Mouse (Mus musculus): ENCODE data around the gene Urad. TPM values are rescaled to one million over a fixed set of nuclear protein-coding genes. Genes with fewer than 3 reads are reported as not detected.

Gene Urad
- not detected for total RNA-seq (2021)
- long read RNA-seq, experiment 1, result 0 reads
- long read RNA-seq, experiment 2, result 0 reads

DNA sequence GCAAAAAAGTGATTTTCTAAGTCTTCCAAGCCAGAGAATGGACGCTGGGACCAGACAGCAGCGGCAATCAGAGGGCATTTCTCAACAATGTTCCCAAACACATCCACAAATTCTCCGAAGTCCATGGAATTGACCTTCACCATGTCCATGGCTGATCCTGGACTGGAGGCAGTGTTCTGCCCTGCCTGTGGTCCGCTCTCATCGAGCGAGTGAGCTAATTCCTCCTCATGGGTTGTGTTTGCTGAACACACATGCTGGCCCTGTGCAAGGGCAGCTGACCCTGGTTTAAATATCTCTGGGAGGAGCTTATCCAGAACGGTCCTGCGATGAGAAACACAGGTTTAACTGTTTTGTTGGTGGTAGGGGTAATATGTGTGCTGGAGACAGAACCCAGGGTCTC is at the start of gene Urad:
Urad (minus strand) TSS at position 258 of the 400 bp plus-strand sequence.
- no peak within 1 kb of the TSS for H3K27ac ChIP-seq
- H3K4me3 ChIP-seq, result no peak within 1 kb of the TSS
- TF ChIP-seq CTCF (IDR thresholded peaks at IDR 0.05), result no peak
- intact Hi-C loops (cut with DNase I), result no loop called here
- DNase-seq (ENCODE audit: extremely low spot score in 1 of 2, low spot score in 2 of 2), result no peak

DNA sequence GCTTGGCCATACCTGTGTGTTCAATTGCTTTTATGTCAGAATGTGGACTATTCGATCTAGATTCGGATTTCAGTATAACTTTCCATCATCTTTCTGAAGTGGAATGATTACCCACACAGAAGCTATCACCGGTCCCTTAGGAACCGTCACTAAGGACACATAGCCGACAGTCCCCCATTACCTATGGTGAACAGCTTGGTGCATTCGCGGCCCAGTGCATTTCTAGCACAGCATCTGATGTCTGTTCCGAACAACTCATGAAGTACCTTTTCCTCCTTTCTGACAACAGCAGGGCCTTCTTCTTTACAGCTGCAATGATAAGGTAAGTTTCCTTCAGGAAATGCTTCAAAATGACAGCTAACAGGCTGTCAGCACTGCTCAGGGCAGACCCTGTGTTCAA is 48.0 kb upstream of the Urad start:
- Histone ChIP-seq H3K27ac (no peak overlapping the region), H3K4me3 (no peak overlapping the region)
- no peak for DNase-seq (ENCODE audit: extremely low spot score in 1 of 2, low spot score in 2 of 2)
- intact Hi-C loops (cut with DNase I), result no loop called here
- TF ChIP-seq CTCF (IDR thresholded peaks at IDR 0.05), result no peak

DNA sequence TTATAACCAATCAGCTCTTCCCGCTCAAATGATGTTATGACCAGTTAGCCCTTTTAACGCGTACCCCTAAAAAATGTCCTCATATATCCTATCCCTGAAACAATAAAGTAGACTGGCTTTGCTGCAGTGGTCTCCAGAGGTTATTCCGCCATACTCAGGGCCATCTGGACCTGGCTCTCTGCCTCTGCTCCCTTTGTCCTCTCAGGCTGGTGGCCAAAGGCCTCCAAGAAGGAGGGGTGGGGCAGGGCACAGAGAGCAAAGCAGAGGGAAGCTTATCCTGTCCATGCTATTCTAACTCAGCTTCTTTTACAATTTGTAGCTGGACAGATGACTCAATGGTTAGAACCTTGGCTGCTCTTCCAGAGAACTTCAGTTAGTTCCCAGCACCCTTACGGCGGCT is 46.0 kb upstream of the Urad start:
- intact Hi-C loops (cut with DNase I), result no loop called here
- DNase-seq (ENCODE audit: extremely low spot score in 1 of 2, low spot score in 2 of 2), result no peak
- Histone ChIP-seq H3K4me3 (no peak overlapping the region), H3K27ac (no peak overlapping the region)
- TF ChIP-seq CTCF (IDR thresholded peaks at IDR 0.05), result no peak

DNA sequence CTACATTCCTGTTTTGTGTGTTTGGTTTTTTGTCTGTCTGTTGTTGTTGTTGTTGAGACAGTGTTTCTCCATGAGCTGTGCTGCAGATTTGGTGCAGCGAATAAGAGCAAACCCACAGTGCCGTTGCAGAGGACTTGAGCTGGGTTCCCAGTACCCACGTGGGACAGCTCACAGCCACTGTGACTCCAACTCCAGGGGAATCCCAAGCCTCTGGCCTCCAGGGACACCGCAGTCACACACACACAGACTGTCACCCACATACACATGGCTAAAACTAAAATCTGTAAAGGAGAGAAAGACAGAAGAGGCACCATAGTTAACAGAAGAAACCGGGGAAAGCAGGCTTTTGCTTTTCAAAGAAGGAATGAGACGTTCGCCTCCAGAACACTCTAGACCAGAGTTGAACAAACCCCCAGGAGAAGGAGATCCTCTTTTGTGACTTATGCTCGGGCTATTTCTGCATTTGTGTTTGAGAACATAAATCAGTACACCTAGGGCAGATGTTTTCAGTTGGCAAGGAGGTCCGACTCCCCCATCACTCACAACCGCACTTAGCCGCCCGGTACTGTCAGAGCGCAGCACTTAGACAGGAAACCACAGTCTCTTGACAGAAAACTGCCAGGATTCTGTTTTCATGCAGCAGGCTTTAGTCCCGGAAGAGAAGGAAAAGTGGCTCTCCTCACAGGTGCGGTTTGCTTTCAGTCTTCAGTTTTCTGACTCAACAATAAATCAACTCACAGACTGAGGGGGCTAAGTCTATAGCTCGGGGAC is 43.9 kb upstream of the Urad start:
- TF ChIP-seq CTCF (IDR thresholded peaks at IDR 0.05), result no peak
- Histone ChIP-seq H3K27ac (no peak overlapping the region), H3K4me3 (no peak overlapping the region)
- DNase-seq (ENCODE audit: extremely low spot score in 1 of 2, low spot score in 2 of 2), result no peak
- intact Hi-C loops (cut with DNase I), result no loop called here

DNA sequence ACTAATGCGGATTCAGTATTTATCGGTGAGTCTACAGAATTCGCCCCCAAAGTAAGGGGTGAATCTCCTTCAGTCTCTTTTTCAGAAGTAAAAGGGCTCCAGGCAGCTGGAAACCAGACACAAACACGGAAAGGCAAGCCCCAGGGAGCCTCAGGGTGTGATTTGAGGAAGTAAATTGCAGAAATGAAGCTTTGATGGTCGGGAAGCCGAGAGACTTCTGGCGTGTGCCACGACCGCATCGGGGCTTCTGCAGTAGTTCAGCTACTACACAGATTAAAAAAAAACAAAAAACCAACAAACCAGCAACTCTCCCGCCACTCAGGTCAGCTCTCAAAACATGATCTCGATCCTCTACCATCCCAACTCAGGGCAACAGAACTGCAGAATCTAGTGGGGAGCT is 40.8 kb upstream of the Urad start:
- no peak for DNase-seq (ENCODE audit: extremely low spot score in 1 of 2, low spot score in 2 of 2)

DNA sequence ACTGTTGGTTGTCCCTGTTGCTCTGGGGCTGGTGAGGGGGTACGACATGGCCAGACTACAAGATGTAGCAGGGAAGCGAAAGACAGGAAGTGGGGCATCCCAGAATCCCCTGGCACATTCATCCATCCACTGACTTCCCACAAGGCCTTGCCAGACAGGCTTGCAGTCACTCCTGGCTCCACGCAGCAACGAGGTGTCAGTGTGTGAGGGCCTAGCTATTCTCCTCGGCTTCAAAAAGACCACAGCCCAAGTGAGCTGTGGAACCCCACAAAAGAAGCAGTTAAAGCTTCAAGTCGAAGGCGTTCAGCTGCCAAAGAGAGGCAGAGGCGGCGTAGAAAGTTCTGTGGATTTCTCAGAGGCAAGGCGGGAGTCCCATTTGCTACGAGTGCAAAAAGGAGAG is 36.2 kb upstream of the Urad start:
- Histone ChIP-seq H3K4me3 (no peak overlapping the region), H3K27ac (no peak overlapping the region)
- no peak for DNase-seq (ENCODE audit: extremely low spot score in 1 of 2, low spot score in 2 of 2)
- no peak for TF ChIP-seq CTCF (IDR thresholded peaks at IDR 0.05)
- intact Hi-C loops (cut with DNase I), result no loop called here

More for the DNA sequence above, 40.8 kb upstream of the Urad start:
- intact Hi-C loops (cut with DNase I), result no loop called here
- Histone ChIP-seq H3K27ac (no peak overlapping the region), H3K4me3 (no peak overlapping the region)
- no peak for TF ChIP-seq CTCF (IDR thresholded peaks at IDR 0.05)

DNA sequence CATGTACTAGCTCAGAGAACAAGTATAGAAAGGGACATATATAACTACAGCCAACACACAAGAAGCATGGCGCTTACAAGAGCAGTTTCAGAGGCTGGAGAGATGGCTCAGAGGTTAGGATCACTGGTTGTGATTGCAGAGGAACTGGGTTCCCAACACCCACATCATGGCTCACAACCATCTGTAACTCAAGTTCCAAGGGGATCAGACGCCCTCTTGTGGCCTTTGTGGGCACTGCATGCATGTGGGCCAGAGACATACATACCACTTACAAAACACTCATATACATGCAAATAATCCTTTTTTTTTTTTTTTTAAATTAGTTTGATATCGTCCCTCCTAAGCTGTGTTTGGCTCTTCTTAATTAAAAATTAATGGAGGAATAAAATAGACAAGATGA is 35.3 kb upstream of the Urad start:
- TF ChIP-seq CTCF (IDR thresholded peaks at IDR 0.05), result peak; percentile 54
- intact Hi-C loops (cut with DNase I), result no loop called here
- Histone ChIP-seq H3K4me3 (no peak overlapping the region), H3K27ac (no peak overlapping the region)
- no peak for DNase-seq (ENCODE audit: extremely low spot score in 1 of 2, low spot score in 2 of 2)

DNA sequence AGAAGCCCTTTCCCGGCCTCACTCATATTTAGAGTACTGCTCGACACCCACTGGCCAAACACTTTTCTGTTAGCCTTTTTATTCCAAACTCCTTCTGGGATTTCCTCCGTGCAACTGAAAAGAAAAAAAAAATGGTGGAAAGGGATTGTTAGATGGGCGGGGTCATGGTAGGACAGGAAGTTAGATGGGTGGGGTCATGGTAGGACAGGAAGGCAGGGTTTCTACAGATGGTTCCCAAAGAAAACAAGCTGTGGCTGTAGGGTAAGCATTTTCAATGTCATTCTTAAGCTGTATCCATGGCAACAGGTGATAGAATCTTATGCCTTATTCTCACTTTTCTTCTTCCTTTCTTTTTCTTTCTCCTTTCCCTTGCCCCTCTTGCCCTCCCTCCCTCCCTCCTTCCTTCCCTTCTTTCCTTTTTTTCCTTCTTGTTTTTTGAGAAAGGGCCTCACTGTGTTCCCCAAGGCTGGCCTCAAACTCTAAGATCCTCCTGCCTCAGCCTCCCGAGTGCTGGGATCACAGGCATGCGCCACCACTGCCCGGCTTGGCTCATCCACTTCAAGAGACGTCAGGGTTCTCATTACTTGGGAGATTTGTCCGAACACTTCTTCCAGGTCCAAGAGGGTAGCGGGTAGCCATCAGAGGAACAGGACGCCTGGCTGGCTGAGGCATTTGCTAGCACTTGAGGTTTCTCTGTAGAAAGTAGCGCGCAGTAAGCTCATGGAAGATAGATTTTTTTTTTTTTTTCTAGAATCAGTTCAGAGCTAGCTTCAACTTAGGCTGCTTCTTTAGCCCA is 34.2 kb upstream of the Urad start:
- no peak overlapping the region for H3K27ac ChIP-seq
- no peak for TF ChIP-seq CTCF (IDR thresholded peaks at IDR 0.05)
- no peak overlapping the region for H3K4me3 ChIP-seq
- intact Hi-C loops (cut with DNase I), result no loop called here
- DNase-seq (ENCODE audit: extremely low spot score in 1 of 2, low spot score in 2 of 2), result no peak

DNA sequence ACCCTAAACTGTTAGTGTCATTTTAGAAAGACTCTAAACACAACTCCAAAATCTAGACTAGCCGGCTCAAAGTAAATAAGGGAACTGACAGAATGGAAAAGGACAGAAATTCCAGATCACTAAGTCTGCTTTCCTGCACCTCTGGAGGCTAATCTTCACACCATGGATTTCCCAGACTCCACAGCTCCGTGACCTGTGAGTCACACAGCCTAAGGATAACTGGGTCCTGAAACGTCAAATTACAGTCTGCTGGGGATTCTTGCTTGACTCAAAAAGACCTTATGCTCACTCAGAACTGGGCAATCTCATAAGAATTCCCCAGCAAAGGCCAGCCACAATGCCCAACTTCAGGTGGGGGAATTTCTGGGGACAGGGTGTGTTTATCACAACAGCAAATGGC is 33.5 kb upstream of the Urad start:
- Histone ChIP-seq H3K27ac (no peak overlapping the region), H3K4me3 (no peak overlapping the region)
- intact Hi-C loops (cut with DNase I), result no loop called here
- no peak for TF ChIP-seq CTCF (IDR thresholded peaks at IDR 0.05)
- no peak for DNase-seq (ENCODE audit: extremely low spot score in 1 of 2, low spot score in 2 of 2)

DNA sequence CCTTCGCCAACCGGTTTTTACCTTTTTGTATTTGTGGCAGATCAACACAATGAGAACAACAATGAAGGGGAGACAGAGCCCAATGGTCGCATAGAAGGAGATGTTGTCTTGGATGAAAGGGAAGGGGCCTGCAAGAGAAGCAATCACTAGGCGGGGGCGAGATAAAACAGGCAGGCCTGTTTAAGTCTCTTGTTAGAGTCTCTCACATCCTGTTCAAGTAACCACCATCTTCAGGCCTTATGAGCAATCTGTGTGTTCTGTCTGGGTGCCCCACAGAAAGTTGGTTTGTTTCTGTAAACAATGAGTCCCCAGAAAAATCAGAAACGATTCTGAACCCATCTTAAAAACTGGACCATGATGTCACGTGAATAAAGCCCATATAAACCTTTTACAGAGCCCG is 32.7 kb upstream of the Urad start:
- no peak for DNase-seq (ENCODE audit: extremely low spot score in 1 of 2, low spot score in 2 of 2)
- intact Hi-C loops (cut with DNase I), result no loop called here
- H3K27ac ChIP-seq, result no peak overlapping the region
- H3K4me3 ChIP-seq, result no peak overlapping the region
- no peak for TF ChIP-seq CTCF (IDR thresholded peaks at IDR 0.05)

DNA sequence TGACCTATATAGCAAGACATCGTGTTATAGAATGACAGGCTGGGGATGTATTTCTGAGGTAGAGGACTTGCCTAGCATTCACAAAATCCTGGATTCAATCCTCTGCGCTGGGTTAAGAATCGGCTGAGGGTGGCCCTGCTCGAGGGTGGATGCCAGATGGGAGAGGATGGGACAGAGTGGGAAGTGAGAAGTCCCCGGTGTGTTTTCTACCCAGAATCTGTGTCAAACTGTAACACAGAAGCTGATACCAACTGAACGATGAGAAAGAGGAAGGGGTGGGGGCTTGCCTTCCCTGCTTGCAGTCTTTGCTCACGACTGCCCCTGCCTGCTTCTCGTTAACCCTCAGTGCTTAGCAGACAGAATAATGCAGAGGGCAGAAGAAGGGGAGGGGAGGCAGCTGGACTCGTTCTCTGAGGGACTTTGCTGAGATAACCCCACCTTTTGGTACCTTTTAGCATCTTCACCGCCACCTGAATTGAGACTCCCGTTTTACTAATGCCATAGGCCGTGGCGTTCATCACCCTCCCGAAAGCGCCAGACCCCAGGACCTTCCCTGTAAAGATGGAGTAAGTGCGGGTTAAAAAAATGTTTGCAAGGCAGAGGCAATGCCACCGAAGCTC is 32.0 kb upstream of the Urad start:
- Histone ChIP-seq H3K27ac (no peak overlapping the region), H3K4me3 (no peak overlapping the region)
- TF ChIP-seq CTCF (IDR thresholded peaks at IDR 0.05), result no peak; the same call in none of the 2 replicates
- DNase-seq (ENCODE audit: extremely low spot score in 1 of 2, low spot score in 2 of 2), result peak; percentile 48 to 53
- intact Hi-C loops (cut with DNase I), result no loop called here

DNA sequence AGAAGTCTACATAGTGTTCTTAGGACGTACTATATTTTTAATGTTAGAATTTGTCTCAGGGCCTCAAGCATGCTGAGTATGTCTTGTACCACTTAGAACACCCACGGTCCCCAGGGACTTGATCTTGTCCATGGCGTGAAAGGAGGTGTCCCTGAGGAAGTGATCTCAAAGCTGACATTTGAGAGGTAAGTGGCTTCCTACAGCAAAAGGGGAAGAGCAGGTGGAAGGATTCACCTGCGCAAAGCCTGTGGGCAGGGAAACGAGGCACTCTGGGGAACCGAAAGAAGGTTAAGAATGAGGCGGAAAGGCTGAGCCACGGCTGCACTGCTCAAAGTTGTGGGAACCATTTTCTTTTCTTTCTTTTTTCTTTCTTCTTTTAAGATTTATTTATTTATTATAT is 29.7 kb upstream of the Urad start:
- Histone ChIP-seq H3K27ac (no peak overlapping the region), H3K4me3 (no peak overlapping the region)
- TF ChIP-seq CTCF (IDR thresholded peaks at IDR 0.05), result no peak
- intact Hi-C loops (cut with DNase I), result no loop called here
- DNase-seq (ENCODE audit: extremely low spot score in 1 of 2, low spot score in 2 of 2), result no peak

All from left cerebral cortex, adult 2 months (tissue).